Mouse (Mus musculus) forebrain, embryonic 15.5 days (tissue): ENCODE data around the gene Tent5b. TPM values are rescaled to one million over a fixed set of nuclear protein-coding genes. Genes with fewer than 3 reads are reported as not detected.
A peak's percentile ranks its signal among the peaks of the same experiment; 100 is the strongest.
"Not testable (repeated sequence)": the region's sequence is repeated elsewhere in the genome, so short reads cannot be mapped to it uniquely, and the experiment has no call there.

Experiments
- ATAC-seq: fragments of 200-750 bp; cut with Nextera tagmentation; replicated peaks from 2 replicates; pipeline ENCODE4 v1.8.0; 2017; ENCODE audit warnings: mild to moderate bottlenecking, moderate TSS enrichment, moderate library complexity
- H3K27ac ChIP-seq: fragments of 300-500 bp; sonication (generic); replicated peaks from 2 replicates; pipeline ENCODE4 v1.5.1; 2015; ENCODE audit warnings: mild to moderate bottlenecking, inconsistent platforms
- H3K27me3 ChIP-seq: fragments of 300-500 bp; sonication (generic); 2 replicates; pipeline ENCODE4 v1.6.1; 2015; ENCODE audit warnings: inconsistent platforms
- H3K36me3 ChIP-seq: fragments of 300-500 bp; sonication (generic); 2 replicates; pipeline ENCODE4 v1.6.1; 2015; ENCODE audit warnings: mild to moderate bottlenecking, inconsistent platforms
- H3K4me1 ChIP-seq: fragments of 300-500 bp; sonication (generic); 2 replicates; pipeline ENCODE4 v1.6.1; 2015; ENCODE audit warnings: inconsistent platforms
- H3K4me2 ChIP-seq: fragments of 300-500 bp; sonication (generic); replicated peaks from 2 replicates; pipeline ENCODE4 v1.6.1; 2015; ENCODE audit warnings: mild to moderate bottlenecking, inconsistent platforms
- H3K4me3 ChIP-seq: fragments of 300-500 bp; sonication (generic); 2 replicates; pipeline ENCODE4 v1.5.1; 2015; ENCODE audit warnings: mild to moderate bottlenecking, inconsistent platforms
- H3K9ac ChIP-seq: fragments of 300-500 bp; sonication (generic); replicated peaks from 2 replicates; pipeline ENCODE4 v1.6.1; 2015; ENCODE audit warnings: mild to moderate bottlenecking, inconsistent platforms
- H3K9me3 ChIP-seq: fragments of 300-500 bp; sonication (generic); 2 replicates; pipeline ENCODE4 v1.6.1; 2016; ENCODE audit warnings: inconsistent platforms
- WGBS: fragments of 180-500 bp; shearing (Covaris S2); methylation state at CpG from one replicate; pipeline ENCODE4 v1.1.7; 2015; ENCODE audit warnings: mixed read lengths; 5-methylcytosine and 5-hydroxymethylcytosine counted together
- polyA plus RNA-seq: library from polyadenylated mRNA; unstranded; fragments of >200 nt; fragmentation: Nextera tagmentation; extraction: Ambion mirVana; gene quantifications from 2 replicates; pipeline ENCODE4 v1.2.1, GENCODE M21; 2015

Gene Tent5b
- polyA plus RNA-seq, 1 experiment from 2014 or later, result 0.11 TPM

DNA sequence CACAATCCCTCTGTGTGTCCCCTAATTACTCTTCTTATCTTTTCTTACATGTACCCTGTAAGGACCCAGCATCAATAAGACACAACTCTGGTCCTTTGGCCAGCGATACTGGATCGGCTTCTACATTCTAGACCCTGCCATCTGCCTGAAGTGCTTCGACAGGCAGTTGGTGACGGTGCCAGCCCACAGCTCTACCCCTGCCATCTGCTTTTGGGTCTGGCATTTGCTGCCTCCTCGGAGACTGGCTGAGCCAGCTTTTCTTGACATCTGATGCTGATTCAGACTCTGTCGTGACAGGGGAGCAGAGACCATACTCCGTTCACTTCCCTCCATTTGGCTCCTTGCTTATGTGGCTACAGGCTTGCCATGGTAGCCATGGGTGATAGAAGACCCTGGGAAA is 29.1 kb downstream of the Tent5b start:
- no peaks in the 10 kb centered on the region for H3K36me3 ChIP-seq
- H3K27ac ChIP-seq, result peak overlapping the region; percentile 78
- peaks cover 21% of the 10 kb centered on the region for H3K4me1 ChIP-seq
- WGBS, result 59% methylated on average over 7 of the region's 7 CpGs
- H3K9ac ChIP-seq, result no peak overlapping the region
- ATAC-seq, result peak; percentile 82
- H3K4me2 ChIP-seq, result no peak overlapping the region
- H3K27me3 ChIP-seq, result no peaks in the 10 kb centered on the region
- no peaks in the 10 kb centered on the region for H3K9me3 ChIP-seq
- no peak overlapping the region for H3K4me3 ChIP-seq

DNA sequence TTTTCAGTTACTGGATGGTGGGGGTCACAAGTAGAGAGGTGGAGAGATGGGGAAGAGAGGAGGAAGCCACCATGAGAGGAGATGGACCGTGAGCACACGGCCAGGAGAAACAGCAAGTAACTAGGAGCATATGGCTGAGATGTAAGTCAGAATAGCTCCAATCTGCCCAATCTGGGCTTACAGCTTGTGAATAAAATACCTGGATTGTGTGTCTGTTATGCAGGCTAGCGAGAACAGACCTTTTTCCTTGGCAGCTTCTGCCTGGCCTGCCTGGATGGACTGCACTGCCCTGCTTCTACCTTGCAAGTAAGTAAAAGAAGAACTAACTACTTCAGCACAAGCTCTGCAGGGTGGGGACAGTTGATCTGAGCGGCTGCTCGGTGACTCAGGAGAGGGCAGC is 31.1 kb downstream of the Tent5b start:
- 70% methylated on average over 5 of the region's 5 CpGs for WGBS

DNA sequence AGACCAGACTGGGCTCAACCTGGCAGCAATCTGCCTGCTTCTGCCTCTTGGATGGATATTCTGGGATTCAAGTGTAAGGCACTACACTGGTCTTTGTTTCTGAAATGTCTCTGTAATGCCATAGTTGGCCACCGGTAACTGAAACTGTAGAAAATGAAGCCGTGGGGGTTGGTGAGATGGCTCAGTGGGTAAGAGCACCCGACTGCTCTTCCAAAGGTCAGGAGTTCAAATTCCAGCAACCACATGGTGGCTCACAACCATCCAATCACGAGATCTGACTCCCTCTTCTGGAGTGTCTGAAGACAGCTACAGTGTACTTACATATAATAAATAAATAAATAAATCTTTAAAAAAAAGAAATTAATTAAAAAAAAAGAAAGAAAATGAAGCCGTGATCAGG is 32.6 kb downstream of the Tent5b start:
- not testable (repeated sequence) for H3K4me3 ChIP-seq, H3K36me3 ChIP-seq, ATAC-seq, H3K4me2 ChIP-seq, H3K9me3 ChIP-seq, H3K27ac ChIP-seq, H3K9ac ChIP-seq
- Histone ChIP-seq H3K27me3 (peaks cover 11% of the 10 kb centered on the region), H3K4me1 (peaks cover 12% of the 10 kb centered on the region)
- WGBS, result 48% methylated on average over 5 of the region's 5 CpGs

More for the DNA sequence above, 31.1 kb downstream of the Tent5b start:
- Histone ChIP-seq H3K36me3 (no peaks in the 10 kb centered on the region), H3K4me1 (peaks cover 12% of the 10 kb centered on the region), H3K4me2 (no peak overlapping the region), H3K9ac (no peak overlapping the region), H3K4me3 (no peak overlapping the region), H3K27ac (no peak overlapping the region), H3K9me3 (no peaks in the 10 kb centered on the region), H3K27me3 (peaks cover 2% of the 10 kb centered on the region; the same call in 1 of the 2 replicates)
- no peak for ATAC-seq

DNA sequence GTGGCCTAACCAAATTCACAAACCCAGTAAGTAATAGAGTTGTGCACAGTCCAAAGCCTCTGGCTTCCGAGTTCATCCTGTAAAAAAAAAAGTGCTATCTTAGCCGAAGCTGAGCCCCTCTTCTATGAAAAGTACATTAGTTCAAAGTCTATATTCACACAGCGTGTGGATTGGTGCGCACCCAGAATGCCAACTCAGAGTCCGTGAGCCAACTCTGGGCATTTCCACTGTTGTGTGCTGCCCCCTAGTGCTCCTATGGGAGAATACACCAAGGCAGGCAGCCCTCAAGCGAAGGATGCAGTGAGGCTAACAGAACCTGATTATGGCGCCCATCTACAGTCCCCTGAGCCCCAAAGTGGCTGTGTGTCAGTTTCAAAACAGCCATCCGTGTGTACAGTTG is 33.0 kb downstream of the Tent5b start:
- ATAC-seq, result 0 out of 2 replicates have a peak, but pooled peaks have one; percentile 51
- Histone ChIP-seq H3K9me3 (no peaks in the 10 kb centered on the region), H3K27ac (no peak overlapping the region), H3K27me3 (peaks cover 16% of the 10 kb centered on the region), H3K9ac (no peak overlapping the region), H3K4me2 (no peak overlapping the region), H3K4me1 (peaks cover 12% of the 10 kb centered on the region), H3K4me3 (no peak overlapping the region), H3K36me3 (no peaks in the 10 kb centered on the region)
- WGBS, result 13% methylated on average over 8 of the region's 8 CpGs

DNA sequence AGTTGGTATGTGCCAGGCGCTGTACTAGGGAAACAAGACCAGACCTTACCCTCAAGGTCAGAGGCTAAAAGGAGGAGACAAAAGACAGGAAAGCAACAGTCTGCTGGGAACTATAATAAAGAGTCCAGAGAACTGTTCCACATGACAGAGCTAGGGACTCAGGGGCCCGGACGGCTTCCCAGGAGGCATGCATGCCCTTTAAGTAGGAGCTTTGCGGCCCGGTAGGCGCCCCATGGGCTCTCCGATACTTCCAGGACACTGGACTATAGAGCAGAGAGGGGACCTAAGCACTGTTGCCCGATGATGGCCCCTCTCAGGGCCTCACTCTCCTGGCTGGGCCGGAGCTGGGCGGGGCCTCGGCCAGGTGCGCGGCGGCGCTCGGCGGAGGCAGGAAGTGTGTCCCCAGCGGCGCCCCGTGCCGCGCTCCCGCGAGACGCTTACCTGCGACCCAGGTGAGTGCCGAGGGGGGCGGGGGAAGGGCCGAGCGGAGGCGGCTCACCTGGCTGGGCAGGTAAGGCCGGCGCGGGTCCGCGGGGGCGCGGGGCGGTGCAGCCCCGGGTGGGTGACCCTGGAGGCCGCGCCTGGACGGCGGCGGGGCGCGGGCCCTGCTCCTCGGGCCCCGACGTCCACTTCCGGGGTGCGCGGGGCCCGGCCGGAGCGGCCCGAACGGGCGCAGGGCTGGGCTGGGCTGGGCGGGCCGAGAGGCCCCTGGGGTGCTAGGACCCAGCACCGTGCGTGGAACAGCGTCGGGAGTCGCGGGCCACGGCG is 38.9 kb downstream of the Tent5b start, which contains the start of gene Kdf1:
Gene Kdf1 (plus strand): TSS at position 363 of the 768 bp plus-strand sequence.
- 4% methylated on average over 68 of the region's 69 CpGs for WGBS
- Histone ChIP-seq H3K4me1 (peaks cover 8% of the 10 kb centered on the region), H3K4me2 (peak within 1 kb of the TSS; percentile 38), H3K9ac (no peak within 1 kb of the TSS), H3K9me3 (no peaks in the 10 kb centered on the region), H3K36me3 (no peaks in the 10 kb centered on the region), H3K27ac (no peak within 1 kb of the TSS), H3K4me3 (peak within 1 kb of the TSS; percentile 30), H3K27me3 (peaks cover 46% of the 10 kb centered on the region)
- ATAC-seq, result no peak

DNA sequence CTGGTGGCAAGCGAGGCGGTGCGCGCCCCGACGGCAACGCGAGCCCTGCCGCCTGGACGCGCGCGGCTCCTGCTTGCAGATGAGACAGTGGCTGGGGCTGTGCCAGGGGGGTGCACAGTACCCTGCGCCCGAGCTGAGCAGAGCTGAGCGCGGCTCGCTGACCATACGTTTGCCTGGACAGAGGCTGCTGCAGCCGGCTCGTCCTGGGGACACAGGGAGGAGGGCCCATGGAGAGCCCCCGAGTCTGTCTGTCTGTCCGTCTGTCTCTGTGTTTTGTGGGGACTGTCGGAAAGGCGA is 39.4 kb downstream of the Tent5b start:
- peaks cover 8% of the 10 kb centered on the region for H3K4me1 ChIP-seq
- peaks cover 46% of the 10 kb centered on the region for H3K27me3 ChIP-seq
- no peak overlapping the region for H3K9ac ChIP-seq
- no peaks in the 10 kb centered on the region for H3K36me3 ChIP-seq
- ATAC-seq, result no peak
- H3K4me3 ChIP-seq, result peak overlapping the region; percentile 30
- WGBS, result 5% methylated on average over 25 of the region's 25 CpGs
- no peak overlapping the region for H3K27ac ChIP-seq
- H3K4me2 ChIP-seq, result peak overlapping the region; percentile 38
- H3K9me3 ChIP-seq, result no peaks in the 10 kb centered on the region

DNA sequence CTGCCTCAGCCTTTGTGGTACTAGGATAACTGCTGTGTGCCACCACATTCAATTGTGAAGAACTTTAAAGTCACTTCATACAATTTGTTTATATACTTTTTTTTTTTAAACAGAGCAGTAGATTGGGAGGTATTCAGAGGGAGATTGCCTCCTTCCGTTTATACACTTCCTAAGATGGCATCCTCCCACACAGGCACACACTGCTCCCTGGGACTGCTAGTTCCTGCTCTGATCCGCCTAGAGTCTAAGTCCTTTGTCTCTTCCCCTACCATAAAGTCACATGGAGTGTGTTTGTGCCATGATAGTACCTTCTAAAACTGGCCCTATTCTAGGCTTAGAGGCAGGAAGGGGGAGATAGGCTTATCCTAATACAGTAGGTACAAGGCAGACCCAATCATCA is 41.6 kb downstream of the Tent5b start:
- no peak for ATAC-seq
- H3K9ac ChIP-seq, result no peak overlapping the region
- H3K36me3 ChIP-seq, result no peaks in the 10 kb centered on the region
- H3K4me3 ChIP-seq, result no peak overlapping the region
- H3K27me3 ChIP-seq, result peaks cover 42% of the 10 kb centered on the region
- H3K9me3 ChIP-seq, result no peaks in the 10 kb centered on the region
- H3K27ac ChIP-seq, result no peak overlapping the region
- 69% methylated on average over 2 of the region's 2 CpGs for WGBS
- H3K4me2 ChIP-seq, result no peak overlapping the region
- H3K4me1 ChIP-seq, result peaks cover 8% of the 10 kb centered on the region

DNA sequence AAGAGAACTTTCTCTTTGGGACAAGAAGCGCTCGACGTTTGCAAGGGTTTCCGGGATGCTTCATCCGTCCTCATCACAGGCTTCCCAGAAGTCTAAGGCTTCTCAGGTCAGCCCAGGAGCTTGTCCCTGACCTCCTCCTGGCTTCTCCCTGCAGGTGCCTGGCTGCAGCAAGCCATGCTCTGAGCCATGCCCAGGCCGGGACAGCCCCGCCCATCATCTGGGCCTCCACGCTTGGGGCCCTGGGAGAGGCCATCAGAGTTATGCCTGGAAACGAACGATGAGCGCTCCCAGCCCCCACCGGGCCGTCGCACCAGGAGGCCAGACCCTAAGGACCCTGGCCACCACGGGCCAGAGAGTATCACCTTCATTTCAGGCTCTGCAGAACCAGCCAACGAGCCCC is 47.9 kb downstream of the Tent5b start:
- Histone ChIP-seq H3K9me3 (no peaks in the 10 kb centered on the region), H3K4me2 (no peak overlapping the region), H3K9ac (no peak overlapping the region), H3K4me3 (no peak overlapping the region), H3K27ac (no peak overlapping the region), H3K27me3 (no peaks in the 10 kb centered on the region), H3K4me1 (no peaks in the 10 kb centered on the region), H3K36me3 (peaks cover 34% of the 10 kb centered on the region)
- WGBS, result 79% methylated on average over 16 of the region's 16 CpGs
- ATAC-seq, result no peak

DNA sequence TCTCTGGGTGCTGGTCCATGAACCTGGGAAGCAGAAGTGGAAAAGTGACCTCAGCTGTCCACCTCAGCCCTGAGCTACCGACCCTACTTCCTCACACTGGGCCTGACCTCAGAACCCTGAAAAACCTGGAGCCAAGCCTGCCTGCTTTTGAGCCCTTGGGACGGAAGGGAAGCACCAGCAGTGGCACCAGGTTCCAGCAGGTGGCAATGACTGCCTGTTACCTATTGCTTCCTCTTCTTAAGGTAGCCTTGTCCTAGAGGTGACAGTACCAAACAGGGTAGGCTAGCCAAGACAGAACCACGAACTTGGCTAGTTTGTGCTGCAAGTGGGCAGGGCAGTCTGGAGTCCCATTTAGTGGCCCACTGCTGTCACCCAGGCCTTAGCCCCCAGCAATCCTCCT is 52.8 kb downstream of the Tent5b start:
- 87% methylated on average over 3 of the region's 3 CpGs for WGBS
- Histone ChIP-seq H3K9ac (no peak overlapping the region), H3K9me3 (no peaks in the 10 kb centered on the region), H3K4me1 (no peaks in the 10 kb centered on the region), H3K27ac (no peak overlapping the region), H3K4me2 (no peak overlapping the region), H3K36me3 (peaks cover 64% of the 10 kb centered on the region), H3K4me3 (no peak overlapping the region), H3K27me3 (no peaks in the 10 kb centered on the region)
- no peak for ATAC-seq

DNA sequence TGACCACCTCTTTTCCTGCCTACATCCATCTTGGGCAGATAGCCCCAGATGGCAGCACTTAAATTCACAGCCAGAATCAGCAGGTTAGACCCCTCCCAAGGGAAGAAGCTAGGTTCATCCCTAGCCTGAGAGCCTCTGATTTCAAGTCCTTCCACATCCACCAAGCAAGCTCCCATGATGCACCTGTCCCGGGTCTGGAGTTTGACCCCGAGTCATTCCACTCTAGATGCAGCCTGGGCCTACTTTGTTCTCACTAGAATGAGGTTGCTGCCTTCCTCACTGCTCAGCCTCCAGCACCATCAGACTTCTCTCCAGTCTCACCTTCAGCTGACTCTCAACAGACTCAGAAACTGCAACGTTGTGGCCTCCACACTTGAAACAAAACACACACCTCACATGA is 56.1 kb downstream of the Tent5b start:
- WGBS, result 92% methylated on average over 3 of the region's 3 CpGs
- no peaks in the 10 kb centered on the region for H3K4me1 ChIP-seq
- H3K4me2 ChIP-seq, result no peak overlapping the region
- no peak for ATAC-seq
- H3K9me3 ChIP-seq, result no peaks in the 10 kb centered on the region
- H3K4me3 ChIP-seq, result no peak overlapping the region
- H3K9ac ChIP-seq, result no peak overlapping the region
- peaks cover 64% of the 10 kb centered on the region for H3K36me3 ChIP-seq
- no peaks in the 10 kb centered on the region for H3K27me3 ChIP-seq
- H3K27ac ChIP-seq, result no peak overlapping the region

DNA sequence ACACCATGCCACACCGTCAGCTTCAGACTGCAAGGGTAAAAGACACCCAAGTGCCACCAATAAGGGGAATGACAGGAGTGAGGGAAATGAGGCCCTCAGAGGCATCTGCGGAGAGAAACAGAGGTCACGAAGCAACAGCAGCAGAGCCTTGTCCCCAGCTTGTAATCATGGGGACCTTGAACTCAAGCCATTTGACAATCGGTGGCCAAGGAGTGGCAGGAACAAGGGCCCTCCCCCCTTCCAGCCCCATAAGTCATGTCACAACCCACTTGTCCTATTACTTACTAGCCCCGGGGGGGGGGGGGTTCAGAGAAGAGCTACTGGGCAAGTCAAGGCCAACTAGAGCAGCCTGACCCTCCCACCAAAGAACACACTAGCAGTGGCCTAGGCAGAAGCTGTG is 56.7 kb downstream of the Tent5b start:
- Histone ChIP-seq H3K36me3 (peaks cover 63% of the 10 kb centered on the region), H3K4me1 (no peaks in the 10 kb centered on the region), H3K27me3 (no peaks in the 10 kb centered on the region), H3K4me2 (no peak overlapping the region), H3K9me3 (no peaks in the 10 kb centered on the region), H3K4me3 (no peak overlapping the region), H3K27ac (no peak overlapping the region), H3K9ac (no peak overlapping the region)
- ATAC-seq, result no peak
- WGBS, result 91% methylated on average over 5 of the region's 5 CpGs
